Mouse (Mus musculus) G1E-ER4 (cell line): Measurements from ENCODE around the gene Wt1. TPM values are rescaled to one million over a fixed set of nuclear protein-coding genes. Genes with fewer than 3 reads are reported as not detected.

Experiments used
- GATA1 ChIP-seq: IDR thresholded peaks from one replicate; pipeline ENCODE4 v1.8.0; 2012; ENCODE audit warnings: low read length, inconsistent platforms
- polyA plus RNA-seq: library from polyadenylated mRNA; stranded (reverse); fragments of >175 nt; gene quantifications from 2 replicates; pipeline ENCODE4 v1.2.3, GENCODE M21; 2012

Wt1 gene
- polyA plus RNA-seq, 1 experiment = not detected

DNA sequence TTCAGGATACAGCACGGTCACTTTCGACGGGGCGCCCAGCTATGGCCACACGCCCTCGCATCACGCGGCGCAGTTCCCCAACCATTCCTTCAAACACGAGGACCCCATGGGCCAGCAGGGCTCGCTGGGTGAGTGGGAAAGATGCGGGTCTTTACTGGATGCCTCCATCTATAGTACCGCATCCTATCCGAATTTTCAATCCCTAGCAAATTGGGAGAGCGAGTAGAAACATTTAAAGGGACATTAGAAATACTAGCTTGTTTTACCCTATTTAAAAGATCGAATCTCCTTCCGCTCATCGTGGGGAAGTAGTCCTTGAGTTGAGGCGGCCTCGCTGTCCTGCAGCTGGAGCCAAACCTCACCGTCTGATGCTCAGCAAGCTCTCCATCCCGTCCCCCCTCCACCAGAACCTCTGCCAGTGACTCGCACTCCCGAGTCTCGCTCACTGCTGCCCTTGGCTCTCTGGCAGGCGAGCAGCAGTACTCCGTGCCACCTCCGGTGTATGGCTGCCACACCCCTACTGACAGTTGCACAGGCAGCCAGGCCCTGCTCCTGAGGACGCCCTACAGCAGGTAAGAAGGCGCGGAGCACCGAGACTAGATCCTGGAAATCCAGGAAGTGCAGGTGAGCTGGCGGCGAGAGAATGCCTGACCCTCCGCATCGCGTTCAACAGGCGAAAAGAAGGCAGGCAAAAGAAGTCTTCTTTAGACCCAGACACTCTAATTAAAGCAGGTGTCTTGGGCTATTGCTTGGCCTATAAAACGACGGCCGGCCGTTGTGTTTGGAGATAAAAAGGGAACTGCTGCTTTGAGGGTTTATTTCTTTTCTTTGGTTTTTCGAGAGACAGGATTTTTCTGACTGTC, 6.8 kb downstream of the Wt1 start:
- TF ChIP-seq GATA1 = no peak

DNA sequence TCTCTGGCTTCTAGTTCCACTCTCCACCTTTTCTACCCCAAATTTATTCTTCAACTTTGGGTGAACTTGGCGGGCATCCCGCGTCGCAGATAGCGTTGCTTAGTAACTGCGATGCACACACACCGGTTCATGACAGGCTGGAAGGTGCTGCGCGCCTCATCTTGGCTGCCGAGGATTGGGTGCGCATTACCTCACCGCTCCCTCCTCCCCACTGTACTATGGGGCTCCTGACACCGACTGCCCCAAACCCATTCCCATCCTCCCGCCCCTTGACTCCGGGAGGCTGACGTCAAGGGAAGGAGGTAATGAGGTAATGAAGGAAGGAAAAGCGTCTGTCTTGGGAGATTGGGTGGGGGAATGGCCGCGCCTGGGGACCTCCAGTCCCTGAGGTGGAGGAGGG, 8.0 kb downstream of the Wt1 start:
- TF ChIP-seq GATA1 = no peak

DNA sequence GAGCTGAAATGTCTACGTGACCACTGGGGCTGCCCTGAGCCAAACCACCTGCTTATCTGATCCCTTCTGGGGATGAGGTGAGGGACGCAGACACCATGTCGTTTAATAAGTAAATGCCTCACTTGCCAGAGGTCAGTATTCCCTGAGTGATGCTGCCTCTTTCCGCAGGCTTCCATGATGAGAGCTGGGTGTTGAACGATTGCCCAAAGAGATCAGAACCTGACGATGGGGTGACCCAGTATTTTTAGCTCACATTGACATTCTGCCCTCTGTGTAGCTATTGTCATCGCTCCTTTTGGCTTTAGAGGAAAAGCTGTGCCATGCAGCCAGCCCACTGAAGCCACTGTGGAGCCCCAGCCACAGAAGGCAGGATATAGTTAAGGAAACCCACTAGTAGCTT, 13.1 kb downstream of the Wt1 start:
- TF ChIP-seq GATA1 = no peak

DNA sequence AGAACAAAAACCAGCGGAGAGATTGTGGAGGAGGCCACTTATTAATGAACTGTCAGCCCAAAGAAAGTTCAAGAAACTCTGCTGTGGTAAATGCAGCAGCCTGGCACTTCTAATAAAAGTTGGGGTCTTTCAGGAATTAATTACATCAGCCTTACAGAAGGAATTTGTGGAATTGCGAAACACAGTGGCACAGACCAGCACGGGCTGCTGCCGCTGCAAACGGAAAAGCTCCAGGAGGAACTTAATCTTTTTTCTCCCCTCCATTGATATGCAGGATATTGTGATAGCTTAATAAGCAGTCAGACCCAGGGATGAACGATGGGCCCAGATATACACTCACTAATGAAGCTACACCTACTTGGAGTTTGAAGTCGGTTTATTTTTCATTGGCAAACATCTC, 15.0 kb downstream of the Wt1 start:
- no peak for TF ChIP-seq GATA1

DNA sequence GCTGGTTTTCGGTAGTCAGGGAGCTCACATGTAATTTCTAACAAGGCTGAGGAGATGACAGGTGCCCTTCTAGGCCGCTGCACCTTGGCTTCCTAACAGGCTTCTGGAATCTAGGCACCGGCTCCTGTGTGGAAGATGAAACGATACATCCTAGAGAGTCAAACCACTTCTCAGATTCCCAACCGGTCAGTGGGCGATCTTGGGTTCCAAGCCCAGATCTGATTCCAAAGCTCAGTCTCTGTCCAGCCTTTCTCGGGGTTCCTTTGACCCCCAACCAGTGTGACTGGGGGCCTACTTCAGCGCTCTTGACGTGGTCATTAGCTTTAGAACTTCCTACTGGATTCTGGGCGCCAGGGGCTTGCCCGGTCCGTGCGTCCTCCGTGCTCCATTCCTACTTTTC, 17.4 kb downstream of the Wt1 start:
- TF ChIP-seq GATA1 = no peak

DNA sequence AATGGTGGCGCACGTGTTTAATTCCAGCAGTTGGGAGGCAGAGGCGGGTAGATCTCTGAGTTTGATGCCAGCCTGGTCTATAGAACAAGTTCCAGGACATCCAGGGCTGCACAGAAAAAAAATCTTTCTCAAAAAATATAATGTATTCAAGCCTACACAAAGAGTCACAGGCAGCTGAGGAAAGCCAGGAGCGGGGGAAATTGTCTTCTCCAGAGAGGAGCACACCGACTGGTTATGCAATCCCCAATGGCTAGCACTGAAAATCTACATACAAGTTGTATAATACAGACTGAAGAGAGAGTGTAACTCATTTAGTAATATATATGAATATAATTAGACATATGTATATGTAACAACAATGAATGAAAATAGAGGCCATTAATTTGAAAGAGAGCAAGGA, 25.2 kb downstream of the Wt1 start:
- no peak for TF ChIP-seq GATA1

DNA sequence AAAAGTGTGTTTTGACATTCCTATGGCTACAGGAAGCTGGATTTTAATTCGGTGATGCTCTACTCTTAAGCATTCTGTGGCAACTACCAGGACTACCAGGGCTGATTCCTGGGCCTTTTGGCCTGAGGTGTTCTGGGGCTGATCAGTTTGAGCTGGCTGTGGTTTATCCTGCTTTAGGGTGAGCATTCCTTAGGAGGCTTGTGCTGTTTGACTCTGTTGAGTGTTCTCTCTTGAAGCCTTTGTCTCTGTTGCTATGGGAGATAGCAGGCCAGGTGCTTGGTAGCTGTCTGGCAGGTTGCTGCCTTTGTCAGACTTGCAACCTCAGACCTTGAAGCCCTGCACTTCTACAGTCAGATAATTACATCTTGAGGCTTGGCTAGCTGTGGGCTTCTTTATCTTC, 26.7 kb downstream of the Wt1 start:
- TF ChIP-seq GATA1 = no peak

DNA sequence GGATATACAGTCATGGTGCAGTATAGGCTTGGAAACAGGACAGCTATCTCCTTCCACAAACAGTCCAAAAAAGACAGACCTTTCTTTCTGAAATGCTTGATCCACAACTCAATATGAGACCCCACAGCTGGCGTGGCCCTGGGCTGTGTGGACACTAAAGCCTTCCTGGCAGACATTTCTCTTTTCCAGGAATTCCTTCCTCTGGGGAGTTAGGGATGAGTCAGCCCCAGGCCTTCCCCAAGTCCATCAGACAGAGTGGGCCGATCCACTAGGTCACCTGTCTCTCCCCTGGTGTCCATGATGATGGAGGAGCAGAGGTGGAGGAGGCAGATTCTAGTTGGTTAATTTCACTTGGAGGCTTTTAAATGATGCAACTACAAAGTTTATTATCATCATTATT, 34.6 kb downstream of the Wt1 start:
- no peak for TF ChIP-seq GATA1

DNA sequence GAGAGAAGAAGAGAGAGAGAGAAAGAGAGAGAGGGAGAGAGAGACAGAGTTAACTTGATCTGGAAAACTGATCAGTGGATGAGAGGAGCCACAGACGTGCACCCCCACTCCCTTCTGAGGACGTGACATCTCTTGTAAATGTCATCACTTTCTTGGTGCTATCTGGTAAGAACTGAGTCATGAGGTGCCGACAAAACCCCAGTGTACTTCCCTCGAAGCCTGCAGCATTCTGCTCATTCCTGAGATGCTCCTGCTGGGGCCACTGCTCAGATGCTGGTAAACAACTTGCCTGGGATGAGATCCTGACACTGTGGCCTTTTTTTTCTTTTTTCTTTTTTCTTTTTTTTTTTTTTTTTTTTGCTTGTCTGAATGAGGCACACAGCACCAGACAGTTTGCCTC, 36.4 kb downstream of the Wt1 start:
- no peak for TF ChIP-seq GATA1

DNA sequence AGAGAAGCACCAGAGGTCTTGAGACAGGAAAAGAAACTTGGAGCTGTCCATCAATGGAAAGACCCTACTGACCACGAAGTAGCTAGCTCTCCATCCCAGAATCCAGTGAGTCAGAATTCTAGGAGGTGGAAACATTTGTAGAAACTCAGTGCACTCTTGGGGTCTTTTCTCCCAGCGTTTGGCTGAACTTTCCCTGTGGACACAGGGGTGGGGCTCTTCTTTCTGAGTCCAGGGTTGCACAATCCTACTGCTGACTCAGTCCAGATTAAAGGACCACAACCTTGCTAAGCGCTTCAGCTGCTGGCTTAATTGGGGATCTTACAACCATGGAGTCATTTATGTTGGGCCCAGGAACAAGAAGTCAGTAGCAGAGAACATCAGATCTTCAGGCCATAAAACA, 41.8 kb downstream of the Wt1 start:
- TF ChIP-seq GATA1 = no peak

DNA sequence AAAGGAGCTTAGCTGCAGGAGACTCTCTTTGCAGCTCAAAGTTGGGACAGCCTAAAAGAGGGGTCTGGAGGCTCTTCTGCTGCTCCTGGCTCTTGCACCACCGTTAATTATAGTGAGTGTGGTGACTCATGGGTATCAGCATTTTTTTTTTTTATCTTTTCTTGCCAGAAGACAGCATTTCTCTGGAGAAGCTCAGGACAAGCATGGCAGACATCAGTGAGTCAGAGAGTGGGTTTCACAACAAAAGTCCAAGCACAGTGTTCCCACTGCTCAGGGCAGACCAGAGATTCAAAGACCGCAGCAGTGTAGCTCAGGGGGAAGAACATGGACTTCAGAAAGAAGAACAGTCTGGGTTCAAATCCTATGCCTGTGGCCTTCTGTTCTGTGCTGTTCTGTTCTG, 47.9 kb downstream of the Wt1 start:
- no peak for TF ChIP-seq GATA1

DNA sequence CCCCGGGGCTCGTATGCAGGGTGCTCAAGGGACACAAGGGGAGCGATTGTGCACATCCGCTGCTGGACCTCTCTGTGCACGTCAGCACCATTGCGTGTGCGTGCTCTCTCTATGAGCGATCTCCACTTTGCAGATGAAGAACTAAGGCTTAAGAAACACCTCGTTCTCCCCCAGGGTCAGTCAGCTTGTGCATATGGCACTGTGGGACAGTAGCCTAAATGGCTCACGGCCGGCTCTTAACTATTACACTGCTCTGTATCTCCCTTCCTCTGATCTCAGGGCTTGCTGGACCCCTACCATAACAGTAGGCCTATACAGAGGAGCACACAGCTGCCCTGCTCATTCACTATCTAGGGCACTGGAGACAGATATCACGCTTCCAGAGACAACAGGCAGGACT, 52.5 kb downstream of the Wt1 start:
- no peak for TF ChIP-seq GATA1

DNA sequence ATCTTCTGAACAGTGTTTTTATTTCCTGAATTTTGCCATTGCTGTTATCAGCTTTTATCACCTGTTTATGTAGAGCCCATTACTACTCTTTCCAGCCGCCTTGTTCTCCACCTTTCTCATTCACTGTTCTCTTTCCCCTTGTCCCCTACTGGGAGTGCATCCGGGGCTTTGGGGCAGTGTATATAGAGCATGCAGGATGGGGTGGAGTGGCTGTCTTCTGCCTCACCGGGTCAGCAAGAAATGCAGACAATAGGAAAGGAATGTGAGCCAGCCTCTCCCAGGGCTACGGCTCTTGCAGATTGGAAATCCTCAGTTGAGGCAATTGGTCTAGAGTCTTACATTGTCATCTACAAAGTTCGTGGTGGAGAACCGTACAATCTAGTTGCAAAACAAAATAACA, 56.2 kb downstream of the Wt1 start:
- TF ChIP-seq GATA1 = no peak

DNA sequence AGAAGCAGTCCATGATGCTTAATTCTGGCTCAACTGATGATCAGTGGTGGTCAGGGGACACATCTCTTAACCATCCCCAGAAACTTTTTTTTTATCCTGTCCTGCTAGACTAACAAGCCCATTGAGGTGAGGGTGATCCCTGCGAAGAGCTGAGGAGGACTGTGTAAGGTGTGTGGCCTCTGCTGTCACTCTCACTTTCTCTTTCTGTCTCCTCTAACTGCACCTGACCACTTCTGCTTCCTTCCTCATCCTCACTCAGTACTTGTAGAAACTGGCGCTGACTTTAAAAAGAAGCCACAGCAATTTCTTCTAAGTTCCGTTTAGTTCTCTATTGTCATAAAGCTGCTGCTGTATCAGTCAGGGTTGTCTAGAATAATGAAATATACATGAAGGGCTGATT, 58.8 kb downstream of the Wt1 start:
- no peak for TF ChIP-seq GATA1

DNA sequence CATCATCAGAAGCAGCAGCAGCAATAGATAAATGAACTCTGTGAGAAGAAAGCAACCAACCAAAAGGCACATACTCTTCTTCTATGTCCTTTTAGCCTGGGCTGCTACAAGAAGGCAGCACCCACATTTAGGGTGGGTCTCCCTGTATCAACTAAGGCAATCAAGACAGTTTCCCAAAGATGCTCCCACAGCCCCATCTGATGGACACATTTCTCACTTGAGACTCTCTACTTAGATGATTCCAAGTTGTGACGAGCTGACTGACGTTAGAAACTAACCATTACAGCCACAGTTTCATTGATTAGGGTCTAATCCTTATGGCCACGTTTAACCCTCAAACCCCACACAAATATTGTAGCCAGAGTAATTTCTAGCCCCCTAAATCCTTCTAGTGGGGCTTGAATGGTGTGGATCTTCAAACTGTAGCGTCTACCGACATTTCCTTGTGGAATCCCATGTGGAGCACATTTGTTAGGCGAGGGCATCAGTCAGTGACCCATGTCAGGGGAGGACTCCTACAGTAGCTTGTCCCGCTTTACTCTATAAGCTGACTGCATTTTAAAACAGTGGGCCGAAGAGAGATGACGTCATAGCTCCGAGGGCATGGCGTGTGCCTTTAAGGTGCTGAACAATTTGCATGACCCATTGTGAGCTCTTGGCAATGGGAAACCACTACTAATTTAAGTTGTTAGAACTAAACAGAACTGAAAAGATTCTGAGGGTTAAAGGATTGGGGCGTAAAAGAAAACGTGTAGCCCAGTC, 59.6 kb downstream of the Wt1 start:
- TF ChIP-seq GATA1 = no peak

DNA sequence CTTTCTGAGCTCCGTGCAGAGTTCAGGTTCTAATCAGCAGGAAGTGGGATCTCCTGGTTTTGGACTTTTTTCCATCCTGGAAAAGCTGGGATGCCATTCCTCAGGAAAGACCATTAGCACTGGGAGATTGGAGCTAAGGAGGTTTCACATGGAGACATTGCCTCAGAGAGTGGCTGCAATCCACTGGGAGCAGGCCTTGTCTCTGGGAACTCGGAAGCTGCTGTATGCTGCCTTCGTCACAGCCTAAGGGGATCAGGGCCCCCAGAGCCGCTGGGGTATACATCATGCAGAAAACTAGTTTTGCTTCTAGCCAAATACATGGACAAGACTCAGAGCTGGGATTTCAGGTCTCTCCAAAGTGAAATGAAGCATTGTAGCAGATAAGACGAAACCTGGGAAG, 60.3 kb downstream of the Wt1 start:
- no peak for TF ChIP-seq GATA1

DNA sequence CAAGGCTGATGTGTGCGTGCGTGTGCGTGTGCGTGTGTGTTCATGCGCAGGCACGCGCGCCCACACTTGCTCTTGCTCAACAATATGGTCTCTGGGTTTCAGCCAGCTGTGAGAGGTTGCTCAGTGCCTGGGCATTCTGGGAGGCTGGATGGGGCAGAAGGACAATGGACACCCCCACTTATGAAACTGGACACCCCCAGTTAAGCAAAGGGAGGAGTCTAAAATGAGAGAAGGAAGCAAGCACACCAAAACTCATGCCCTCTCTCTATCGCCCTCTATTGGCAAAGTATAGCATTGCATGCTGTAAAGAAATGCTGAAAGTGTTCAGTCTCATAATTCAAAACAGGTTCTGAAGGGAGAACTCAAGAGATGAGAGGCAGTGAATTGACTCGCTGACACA, 61.9 kb downstream of the Wt1 start:
- TF ChIP-seq GATA1 = no peak

DNA sequence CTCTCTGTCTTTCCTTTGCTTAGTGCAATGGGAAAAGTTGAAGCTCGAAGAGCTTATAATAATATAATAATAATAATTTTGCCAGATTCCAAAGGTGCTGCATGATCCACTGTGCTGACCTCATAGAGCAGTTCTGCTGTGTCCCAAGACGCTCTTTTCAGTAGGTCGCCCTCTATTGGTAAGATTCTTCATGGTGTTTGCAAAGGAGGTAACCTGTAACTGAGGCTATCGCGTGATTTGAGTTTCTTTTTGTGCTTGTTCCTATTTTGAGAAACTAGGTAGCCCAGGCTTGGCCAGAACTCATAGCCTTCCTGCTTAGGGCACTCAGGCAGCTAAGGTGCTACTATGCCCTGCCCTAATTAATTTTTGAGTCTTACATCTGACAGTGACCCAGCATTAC, 63.0 kb downstream of the Wt1 start:
- TF ChIP-seq GATA1 = no peak
